ENCODE assay signal across 9 mouse cellular contexts in genomic region chr2:53007142-53007541, GRCm38 (mm10).
DNase-seq lines count a peak whose midpoint lies in the region; ATAC-seq and TF ChIP-seq lines count a peak whose summit lies in the region.
"Had no signal": no experiment of that assay in that cellular context is flagged by ENCODE, and none has a peak within 500 bp of the region (broad histone marks: within the 10 kb centered on the region; RNA-seq: fewer than 3 reads in every experiment).

No protein-coding gene starts in this region.

- no peak overlapping the region for H3K4me3 ChIP-seq in limb, embryonic 14.5 days (replicated peaks; ENCODE audit: low read length)
- H3K4me3 ChIP-seq: embryonic facial prominence, embryonic 12.5 days had no signal

- H3K9ac ChIP-seq in limb, embryonic 14.5 days (ENCODE audit: low read depth, low read length, severe bottlenecking) = no peak overlapping the region
- H3K9ac ChIP-seq: embryonic facial prominence, embryonic 12.5 days had no signal

- no peak overlapping the region for H3K27ac ChIP-seq in limb, embryonic 14.5 days (replicated peaks; ENCODE audit: low read depth, low read length)
- H3K27ac ChIP-seq: embryonic facial prominence, embryonic 12.5 days had no signal

- no peaks in the 10 kb centered on the region for H3K27me3 ChIP-seq in limb, embryonic 14.5 days (ENCODE audit: control insufficient read depth, insufficient read depth, low read length)
- H3K27me3 ChIP-seq: embryonic facial prominence, embryonic 12.5 days had no signal

- no peak overlapping the region for H3K4me2 ChIP-seq in limb, embryonic 14.5 days (replicated peaks; ENCODE audit: low read depth, low read length, severe bottlenecking)
- H3K4me2 ChIP-seq: embryonic facial prominence, embryonic 12.5 days had no signal

- TF ChIP-seq POLR2A in limb, embryonic 14.5 days (IDR thresholded peaks at IDR 0.05; ENCODE audit: borderline replicate concordance, extremely low read depth, insufficient read depth, insufficient read length) = no peak

- no peaks in the 10 kb centered on the region for H3K9me3 ChIP-seq in limb, embryonic 14.5 days (ENCODE audit: control insufficient read depth, low read length)
- H3K9me3 ChIP-seq: embryonic facial prominence, embryonic 12.5 days had no signal

- H3K4me1 ChIP-seq in limb, embryonic 14.5 days (ENCODE audit: control insufficient read depth, insufficient read depth, low read length) = peaks cover 4% of the 10 kb centered on the region; the same call in 1 of the 2 replicates

- ATAC-seq in limb, embryonic 14.5 days (ENCODE audit: low FRiP score, low read depth) = no peak

- H3K36me3 ChIP-seq in limb, embryonic 14.5 days (ENCODE audit: control insufficient read depth, insufficient read depth, low read length) = no peaks in the 10 kb centered on the region
- H3K36me3 ChIP-seq: embryonic facial prominence, embryonic 12.5 days had no signal

- 16% methylated on average over 5 of the region's 5 CpGs for WGBS in limb, embryonic 14.5 days

- peak; percentile 55 for DNase-seq in right cerebral cortex, adult 18-20 months
- DNase-seq in right cerebral cortex, postnatal 36 days (ENCODE audit: low spot score in 2 of 2) = no peak
- DNase-seq in cerebellum, adult 11 months = peak; percentile 50
- DNase-seq in gastrocnemius, adult 18-20 months (ENCODE audit: low spot score) = peak; percentile 66
- DNase-seq in kidney, adult 18-20 months = peak; percentile 72
- peak; percentile 47 for DNase-seq in limb, embryonic 14.5 days (ENCODE audit: low spot score)
- DNase-seq in ovary, postnatal 10 days (ENCODE audit: low spot score) = peak; percentile 22
- no peak for DNase-seq in natural killer cell, adult 2 months (ENCODE audit: low spot score in 2 of 2)

Comparison
In these comparisons a context has a peak if more than half of its experiments do, and no peak if none do; other contexts are left out.
1. DNase-seq: peak in right cerebral cortex, adult 18-20 months (single experiment), cerebellum, adult 11 months (single experiment), gastrocnemius, adult 18-20 months (single experiment), kidney, adult 18-20 months (single experiment), limb, embryonic 14.5 days (single experiment) and ovary, postnatal 10 days (single experiment); none in right cerebral cortex, postnatal 36 days (0 of 2) and natural killer cell, adult 2 months (0 of 2).